Mouse (Mus musculus) embryonic facial prominence, embryonic 11.5 days (tissue): ENCODE results near the gene Bnip3. TPM values are rescaled to one million over a fixed set of nuclear protein-coding genes. Genes with fewer than 3 reads are reported as not detected.

Source experiments
- ATAC-seq: fragments of 200-750 bp; cut with Nextera tagmentation; replicated peaks from 2 replicates; pipeline ENCODE4 v1.8.0; 2017; ENCODE audit warnings: low read depth; ENCODE audit not compliant: insufficient number of reproducible peaks, low FRiP score, low TSS enrichment
- DNase-seq: peaks from one replicate; pipeline ENCODE4 v3.0.0-alpha.2; 2015; ENCODE audit warnings: low spot score
- H3K27ac ChIP-seq: fragments of 300-500 bp; sonication (generic); replicated peaks from 2 replicates; pipeline ENCODE4 v1.5.1; 2014; ENCODE audit warnings: mild to moderate bottlenecking, low read depth, low read length, control low read depth
- H3K27me3 ChIP-seq: fragments of 300-500 bp; sonication (generic); 2 replicates; pipeline ENCODE4 v1.6.1; 2014; ENCODE audit warnings: mild to moderate bottlenecking, low read length, moderate library complexity, mixed read lengths; ENCODE audit not compliant: control insufficient read depth, insufficient read depth
- H3K36me3 ChIP-seq: fragments of 300-500 bp; sonication (generic); replicated peaks from 2 replicates; pipeline ENCODE4 v1.6.1; 2014; ENCODE audit warnings: low read depth, mild to moderate bottlenecking, low read length, moderate library complexity, mixed read lengths; ENCODE audit not compliant: control insufficient read depth, insufficient read depth
- H3K4me1 ChIP-seq: fragments of 300-500 bp; sonication (generic); 2 replicates; pipeline ENCODE4 v1.6.1; 2014; ENCODE audit warnings: low read length, mixed read lengths; ENCODE audit not compliant: control insufficient read depth, insufficient read depth
- H3K4me2 ChIP-seq: fragments of 300-500 bp; sonication (generic); 2 replicates; pipeline ENCODE4 v1.6.1; 2014; ENCODE audit warnings: low read depth, mild to moderate bottlenecking, control low read depth, low read length, moderate library complexity
- H3K4me3 ChIP-seq: fragments of 300-500 bp; sonication (generic); 2 replicates; pipeline ENCODE4 v1.5.1; 2014; ENCODE audit warnings: low read depth, low read length, control low read depth
- H3K9ac ChIP-seq: fragments of 300-500 bp; sonication (generic); replicated peaks from 2 replicates; pipeline ENCODE4 v1.6.1; 2014; ENCODE audit warnings: mild to moderate bottlenecking, control low read depth, low read length
- H3K9me3 ChIP-seq: fragments of 300-500 bp; sonication (generic); replicated peaks from 2 replicates; pipeline ENCODE4 v1.6.1; 2016; ENCODE audit warnings: mild to moderate bottlenecking, low read length, inconsistent platforms, mixed read lengths; ENCODE audit not compliant: control insufficient read depth
- WGBS: fragments of 180-500 bp; shearing (Covaris S2); extraction: QIAGEN DNeasy Blood & Tissue Kit; methylation state at CpG from one replicate; pipeline ENCODE4 v1.1.7; 2014; 5-methylcytosine and 5-hydroxymethylcytosine counted together
- polyA plus RNA-seq: library from polyadenylated mRNA; unstranded; fragments of >200 nt; fragmentation: Nextera tagmentation; extraction: Ambion mirVana; gene quantifications from 2 replicates; pipeline ENCODE4 v1.2.1, GENCODE M21; 2014

Gene Bnip3
- polyA plus RNA-seq, 1 experiment from 2014 or later, result 111 TPM

DNA sequence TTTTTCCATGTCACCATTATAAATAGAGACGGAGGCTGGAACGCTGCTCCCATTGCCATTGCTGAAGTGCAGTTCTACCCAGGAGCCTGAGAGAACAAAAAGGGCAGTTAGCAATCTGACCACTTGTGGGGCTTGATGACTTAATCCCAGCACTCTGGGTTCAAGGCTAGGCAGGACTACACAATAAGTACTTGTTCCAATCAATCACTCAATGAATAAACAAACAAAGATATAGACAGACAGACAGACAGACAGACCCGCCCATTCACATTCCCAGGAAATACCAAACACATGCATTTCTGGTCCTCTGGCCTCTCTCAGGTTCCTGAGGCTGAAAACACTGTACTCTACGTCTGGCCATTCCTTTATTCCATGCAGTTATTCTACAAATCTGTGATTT, 10.6 kb downstream of the Bnip3 start:
- H3K9ac ChIP-seq, result no peak overlapping the region
- no peak overlapping the region for H3K4me2 ChIP-seq
- H3K27me3 ChIP-seq, result no peaks in the 10 kb centered on the region
- H3K4me3 ChIP-seq, result no peak overlapping the region
- ATAC-seq, result no peak
- WGBS, result 87% methylated on average over 4 of the region's 4 CpGs
- no peaks in the 10 kb centered on the region for H3K4me1 ChIP-seq
- no peaks in the 10 kb centered on the region for H3K9me3 ChIP-seq
- no peaks in the 10 kb centered on the region; the same call in 1 of the 2 replicates for H3K36me3 ChIP-seq
- no peak overlapping the region for H3K27ac ChIP-seq
- DNase-seq, result no peak

- DNase-seq (no peak), ATAC-seq (no peak)
- Histone ChIP-seq H3K4me3 (no peak overlapping the region), H3K27ac (no peak overlapping the region), H3K9me3 (no peaks in the 10 kb centered on the region), H3K9ac (no peak overlapping the region), H3K4me2 (no peak overlapping the region), H3K27me3 (no peaks in the 10 kb centered on the region), H3K4me1 (no peaks in the 10 kb centered on the region), H3K36me3 (no peaks in the 10 kb centered on the region; the same call in 1 of the 2 replicates)
- WGBS, result 58% methylated on average over 2 of the region's 2 CpGs
Measured at GRCm38 (mm10) chr7:138898122-138898521, 11.2 kb downstream of the Bnip3 start.

GRCm38 (mm10) chr7:138885365-138886289, 23.7 kb downstream of the Bnip3 start:
- Histone ChIP-seq H3K9me3 (no peaks in the 10 kb centered on the region), H3K9ac (no peak overlapping the region), H3K27ac (no peak overlapping the region), H3K36me3 (no peaks in the 10 kb centered on the region; the same call in 1 of the 2 replicates), H3K4me1 (no peaks in the 10 kb centered on the region), H3K4me2 (no peak overlapping the region), H3K27me3 (no peaks in the 10 kb centered on the region; the same call in 1 of the 2 replicates), H3K4me3 (no peak overlapping the region)
- ATAC-seq (no peak), DNase-seq (no peak)
- 90% methylated on average over 13 of the region's 13 CpGs for WGBS

- Histone ChIP-seq H3K4me3 (no peak overlapping the region), H3K27ac (no peak overlapping the region), H3K9me3 (no peaks in the 10 kb centered on the region), H3K4me2 (no peak overlapping the region), H3K27me3 (no peaks in the 10 kb centered on the region; the same call in 1 of the 2 replicates), H3K4me1 (no peaks in the 10 kb centered on the region), H3K9ac (no peak overlapping the region), H3K36me3 (no peaks in the 10 kb centered on the region; the same call in 1 of the 2 replicates)
- DNase-seq (no peak), ATAC-seq (no peak)
- WGBS, result 85% methylated on average over 3 of the region's 3 CpGs
Measured at GRCm38 (mm10) chr7:138883724-138884123, 25.6 kb downstream of the Bnip3 start.

DNA sequence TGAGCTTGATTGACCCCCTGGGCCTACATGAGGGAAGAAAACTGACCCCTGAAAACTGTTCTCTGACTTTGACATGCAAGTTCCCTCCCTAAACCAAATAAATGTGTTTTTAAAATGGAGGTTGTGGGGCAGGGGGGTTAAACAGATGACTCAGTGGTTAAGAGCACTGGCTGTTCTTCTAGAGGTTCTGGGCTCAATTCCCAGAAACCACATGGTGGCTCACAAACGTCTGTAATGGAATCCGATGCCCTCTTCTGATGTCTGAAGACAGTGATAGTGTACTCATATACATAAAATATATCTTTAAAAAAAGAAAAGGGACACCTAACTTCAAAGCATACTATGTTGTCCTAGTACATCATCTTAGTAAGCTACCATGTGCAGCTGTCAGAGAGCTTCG, 34.3 kb downstream of the Bnip3 start:
- Histone ChIP-seq H3K9me3 (no peaks in the 10 kb centered on the region), H3K27ac (no peak overlapping the region), H3K4me3 (no peak overlapping the region), H3K4me1 (no peaks in the 10 kb centered on the region), H3K27me3 (no peaks in the 10 kb centered on the region), H3K36me3 (peaks cover 7% of the 10 kb centered on the region), H3K9ac (no peak overlapping the region), H3K4me2 (no peak overlapping the region)
- no peak for DNase-seq
- no peak for ATAC-seq
- 87% methylated on average over 3 of the region's 3 CpGs for WGBS

DNA sequence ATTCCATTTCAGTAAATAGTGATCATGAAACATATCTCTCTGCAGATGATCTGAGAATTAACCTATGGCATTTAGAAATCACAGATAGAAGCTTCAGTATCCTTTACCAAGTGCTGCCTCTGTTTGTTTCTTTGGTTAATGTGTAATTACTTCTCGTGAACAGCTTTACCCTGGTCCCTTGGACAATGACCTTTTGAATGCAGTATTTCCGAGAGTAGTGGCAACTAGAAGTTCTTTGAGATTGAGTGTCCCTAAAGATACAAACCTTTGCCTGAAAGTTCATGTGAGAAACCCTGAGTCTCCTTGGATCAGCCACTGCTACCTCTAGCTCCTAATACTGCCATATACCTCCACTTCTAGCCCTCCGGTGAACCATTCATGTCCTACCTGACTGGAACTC, 36.4 kb downstream of the Bnip3 start:
- Histone ChIP-seq H3K9me3 (no peaks in the 10 kb centered on the region), H3K36me3 (peaks cover 9% of the 10 kb centered on the region), H3K27me3 (no peaks in the 10 kb centered on the region), H3K4me2 (no peak overlapping the region), H3K9ac (no peak overlapping the region), H3K4me1 (no peaks in the 10 kb centered on the region), H3K27ac (no peak overlapping the region), H3K4me3 (no peak overlapping the region)
- DNase-seq (no peak), ATAC-seq (no peak)
- 88% methylated on average over 3 of the region's 3 CpGs for WGBS

- no peak overlapping the region for H3K4me2 ChIP-seq
- H3K27ac ChIP-seq, result no peak overlapping the region
- H3K36me3 ChIP-seq, result peaks cover 2% of the 10 kb centered on the region; the same call in 1 of the 2 replicates
- WGBS, result 93% methylated on average over 4 of the region's 4 CpGs
- H3K4me1 ChIP-seq, result no peaks in the 10 kb centered on the region; the same call in 1 of the 2 replicates
- ATAC-seq (no peak), DNase-seq (no peak)
- H3K27me3 ChIP-seq, result no peaks in the 10 kb centered on the region
- H3K9me3 ChIP-seq, result no peaks in the 10 kb centered on the region
- no peak overlapping the region for H3K4me3 ChIP-seq
- no peak overlapping the region for H3K9ac ChIP-seq
Measured at GRCm38 (mm10) chr7:138868316-138868715, 41.0 kb downstream of the Bnip3 start.

DNA sequence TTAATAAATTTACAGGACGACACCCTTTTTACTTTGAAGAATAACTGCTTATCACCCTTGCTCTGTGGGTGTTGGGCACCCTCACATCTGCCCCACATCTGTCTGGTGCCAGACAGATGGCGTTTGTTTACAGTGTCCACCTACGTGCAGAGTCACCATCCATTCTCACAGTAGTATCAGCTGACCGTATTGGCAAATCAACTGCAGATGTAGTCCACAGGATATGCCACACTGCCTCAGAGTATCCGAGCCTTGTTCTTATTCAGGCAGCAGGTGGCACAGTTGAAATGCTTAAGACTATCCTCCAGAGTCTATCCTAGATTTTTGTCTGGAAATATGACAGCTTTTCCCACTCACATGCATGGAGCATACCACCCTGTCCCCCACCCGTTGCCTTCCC, 42.0 kb downstream of the Bnip3 start:
- peaks cover 2% of the 10 kb centered on the region; the same call in 1 of the 2 replicates for H3K36me3 ChIP-seq

More for the DNA sequence above, 42.0 kb downstream of the Bnip3 start:
- H3K9me3 ChIP-seq, result no peaks in the 10 kb centered on the region
- no peaks in the 10 kb centered on the region for H3K27me3 ChIP-seq
- WGBS, result 41% methylated on average over 6 of the region's 6 CpGs
- H3K4me3 ChIP-seq, result no peak overlapping the region
- no peaks in the 10 kb centered on the region; the same call in 1 of the 2 replicates for H3K4me1 ChIP-seq
- no peak overlapping the region for H3K9ac ChIP-seq
- no peak for ATAC-seq
- peak; percentile 47 for DNase-seq
- H3K4me2 ChIP-seq, result no peak overlapping the region
- no peak overlapping the region for H3K27ac ChIP-seq
